Mouse (Mus musculus): ENCODE data around the gene Per2.

DNA sequence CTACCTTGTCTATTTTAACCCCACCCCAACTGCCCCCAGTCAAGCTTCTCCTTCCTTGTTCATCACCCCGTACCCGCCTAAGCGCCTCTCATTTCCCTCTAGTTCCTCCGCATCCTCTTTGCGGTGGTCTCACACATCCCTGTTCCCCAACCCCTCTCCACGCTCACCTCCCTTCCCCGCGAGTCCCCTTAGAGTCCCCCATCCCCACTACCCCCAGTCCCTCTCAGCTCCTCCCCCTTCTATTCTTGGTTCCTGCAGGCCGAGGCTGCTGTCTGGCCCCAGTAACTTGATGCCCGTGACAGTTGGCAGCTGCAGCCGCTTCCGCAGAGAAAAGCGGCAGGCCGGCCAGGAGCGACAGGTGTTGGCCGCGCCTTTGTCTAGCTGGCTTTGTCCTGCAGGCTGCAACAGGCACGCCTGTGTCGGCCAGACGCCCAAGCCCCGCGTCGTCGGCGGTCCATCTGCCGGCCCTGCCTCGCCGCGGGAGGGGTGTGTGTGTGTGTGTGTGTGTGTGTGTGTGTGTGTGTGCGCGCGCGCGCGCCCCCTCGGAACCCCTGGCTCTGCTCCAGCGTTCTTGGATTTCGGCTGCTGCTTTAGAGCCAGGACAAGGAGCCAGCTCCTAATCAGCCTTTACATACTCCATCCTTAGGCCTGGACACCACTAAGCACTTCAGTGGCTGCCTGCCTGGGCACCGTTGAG is 45.1 kb downstream of the Per2 start, which contains the start of gene Hes6:
- no peak for TF ChIP-seq CTCF (IDR thresholded peaks at IDR 0.05; ENCODE audit: extremely low read depth, insufficient read depth, insufficient read length, insufficient replicate concordance)
- TF ChIP-seq POLR2A (IDR thresholded peaks at IDR 0.05; ENCODE audit: low read depth, low read length), result no peak; the same call in 1 of the 2 replicates

Measured in spleen, adult 2 months (tissue).